Mouse (Mus musculus) ES-E14 (cell line): ENCODE measurements around the gene Cdkn2c. TPM values are rescaled to one million over a fixed set of nuclear protein-coding genes. Genes with fewer than 3 reads are reported as not detected.

Experiments
- DNase-seq: peaks from one replicate; pipeline ENCODE4 v3.0.0-alpha.2; 2013; ENCODE audit warnings: low read depth, low spot score
- H3K27ac ChIP-seq: 2 replicates; pipeline ENCODE4 v1.5.1; 2012; ENCODE audit warnings: low read depth, mild to moderate bottlenecking, low read length, moderate library complexity, mixed read lengths; ENCODE audit not compliant: poor library complexity, insufficient read depth, severe bottlenecking
- H3K36me3 ChIP-seq: 2 replicates; pipeline ENCODE4 v1.6.1; 2012; ENCODE audit warnings: mild to moderate bottlenecking, low read length, moderate library complexity, mixed read lengths; ENCODE audit not compliant: control insufficient read depth, poor library complexity, insufficient read depth, severe bottlenecking
- H3K4me1 ChIP-seq, 2 experiments: fragments of 150-350 bp in 1 of 2; sonication (generic) in 1 of 2; 2 replicates each; pipeline ENCODE4 v1.6.1; 2012; ENCODE audit warnings: low read length in 2 of 2, mild to moderate bottlenecking in 1 of 2, mixed read lengths in 1 of 2; ENCODE audit not compliant: control insufficient read depth in 2 of 2, insufficient read depth in 2 of 2, poor library complexity in 1 of 2
- H3K4me3 ChIP-seq, 2 experiments: fragments of 150-350 bp in 1 of 2; sonication (generic) in 1 of 2; 2 replicates each; pipeline ENCODE4 v1.5.1; 2012; ENCODE audit warnings: low read length in 2 of 2, low read depth in 1 of 2, mild to moderate bottlenecking in 1 of 2, mixed read lengths in 1 of 2; ENCODE audit not compliant: insufficient read depth in 1 of 2, poor library complexity in 1 of 2, severe bottlenecking in 1 of 2
- H3K9ac ChIP-seq: 2 replicates; pipeline ENCODE4 v1.6.1; 2012; ENCODE audit warnings: low read depth, mild to moderate bottlenecking, low read length, mixed read lengths; ENCODE audit not compliant: poor library complexity, insufficient read depth, severe bottlenecking
- H3K9me3 ChIP-seq: fragments of 150-350 bp; sonication (generic); 2 replicates; pipeline ENCODE4 v1.6.1; 2012; ENCODE audit warnings: low read depth, mild to moderate bottlenecking, low read length; ENCODE audit not compliant: control insufficient read depth, insufficient read depth
- CHD2 ChIP-seq: IDR thresholded peaks from 2 replicates; pipeline ENCODE4 v1.6.1; 2014; ENCODE audit warnings: mild to moderate bottlenecking, low read depth, low read length, inconsistent platforms
- HCFC1 ChIP-seq: IDR thresholded peaks from 2 replicates; pipeline ENCODE4 v1.6.1; 2012; ENCODE audit warnings: low read length, inconsistent platforms, borderline replicate concordance; ENCODE audit not compliant: insufficient read depth
- MAFK ChIP-seq: IDR thresholded peaks from 2 replicates; pipeline ENCODE4 v1.6.1; 2014; ENCODE audit warnings: mild to moderate bottlenecking, low read depth, low read length, inconsistent platforms; ENCODE audit not compliant: insufficient read depth
- ZC3H11A ChIP-seq: IDR thresholded peaks from 2 replicates; pipeline ENCODE4 v1.6.1; 2012; ENCODE audit warnings: low read depth, mild to moderate bottlenecking, inconsistent platforms, low read length, borderline replicate concordance
- ZNF384 ChIP-seq: IDR thresholded peaks from 2 replicates; pipeline ENCODE4 v1.6.1; 2012; ENCODE audit warnings: low read depth, low read length, inconsistent platforms
- in situ Hi-C, 2 experiments: fragments of 600-800 bp; cut with MboI; formaldehyde crosslinking; loops; one replicate each; pipeline ENCODE4 v1.15.1; 2025; ENCODE audit warnings: low sequenced_read_pairs in 2 of 2, inconsistent platforms in 1 of 2; ENCODE audit not compliant: unreplicated experiment in 2 of 2
- total RNA-seq: library from RNA; depleted of rRNA; stranded (reverse); fragments of 300-350 nt; gene quantifications from 2 replicates; pipeline ENCODE4 v1.2.3, GENCODE M21; 2012

Gene Cdkn2c
- total RNA-seq, 1 experiment: 1.3 TPM

GRCm38 (mm10) chr4:109641451-109641850 lies 25.5 kb downstream of the Cdkn2c start:
- in situ Hi-C loops: no loop called here
- H3K9me3 ChIP-seq: no peaks in the 10 kb centered on the region
- no peak overlapping the region for H3K9ac ChIP-seq
- no peak for TF ChIP-seq MAFK
- no peak for TF ChIP-seq ZC3H11A
- TF ChIP-seq ZNF384: no peak
- no peak for TF ChIP-seq CHD2
- TF ChIP-seq HCFC1: no peak
- H3K36me3 ChIP-seq: no peaks in the 10 kb centered on the region
- H3K4me3 ChIP-seq: no peak overlapping the region
- no peak for DNase-seq
- no peak overlapping the region for H3K27ac ChIP-seq
- no peaks in the 10 kb centered on the region for H3K4me1 ChIP-seq

GRCm38 (mm10) chr4:109640141-109640540 lies 26.8 kb downstream of the Cdkn2c start:
- Histone ChIP-seq H3K9me3 (no peaks in the 10 kb centered on the region), H3K9ac (no peak overlapping the region), H3K36me3 (no peaks in the 10 kb centered on the region), H3K4me3 (no peak overlapping the region), H3K4me1 (no peaks in the 10 kb centered on the region), H3K27ac (no peak overlapping the region)
- no peak for DNase-seq
- TF ChIP-seq HCFC1 (no peak), MAFK (no peak), ZNF384 (no peak), ZC3H11A (no peak), CHD2 (no peak)
- in situ Hi-C loops: no loop called here

- in situ Hi-C loops: loop anchor here in 1 of 2 experiments (10.0 kb wide), 1 partner anchor 145 kb away; no protein-coding TSS in a partner anchor
- Histone ChIP-seq H3K9ac (no peak overlapping the region), H3K9me3 (no peaks in the 10 kb centered on the region), H3K27ac (no peak overlapping the region), H3K4me3 (no peak overlapping the region), H3K36me3 (no peaks in the 10 kb centered on the region), H3K4me1 (no peaks in the 10 kb centered on the region)
- TF ChIP-seq HCFC1: no peak
- TF ChIP-seq CHD2: no peak
- TF ChIP-seq ZC3H11A: no peak
- no peak for TF ChIP-seq ZNF384
- no peak for DNase-seq
Measured at GRCm38 (mm10) chr4:109639356-109639755, 27.6 kb downstream of the Cdkn2c start.

GRCm38 (mm10) chr4:109634971-109635370 lies 32.0 kb downstream of the Cdkn2c start:
- Histone ChIP-seq H3K4me3 (no peak overlapping the region), H3K9me3 (no peaks in the 10 kb centered on the region), H3K27ac (no peak overlapping the region), H3K4me1 (no peaks in the 10 kb centered on the region), H3K36me3 (no peaks in the 10 kb centered on the region), H3K9ac (no peak overlapping the region)
- in situ Hi-C loops: loop anchor here in 1 of 2 experiments (10.0 kb wide), 1 partner anchor 140 kb away; no protein-coding TSS in a partner anchor
- TF ChIP-seq HCFC1: no peak
- peak; percentile 94 for TF ChIP-seq ZNF384
- TF ChIP-seq ZC3H11A: peak; percentile 81
- TF ChIP-seq MAFK: no peak
- peak; percentile 39 for DNase-seq

GRCm38 (mm10) chr4:109631029-109631428 lies 36.0 kb downstream of the Cdkn2c start:
- TF ChIP-seq HCFC1: no peak
- no peak for TF ChIP-seq ZNF384
- no peak for TF ChIP-seq CHD2
- no peak for TF ChIP-seq MAFK
- TF ChIP-seq ZC3H11A: no peak
- in situ Hi-C loops: loop anchor here in 1 of 2 experiments (10.0 kb wide), 1 partner anchor 136 kb away; no protein-coding TSS in a partner anchor
- no peak for DNase-seq
- no peaks in the 10 kb centered on the region for H3K36me3 ChIP-seq
- H3K4me3 ChIP-seq: no peak overlapping the region
- H3K9ac ChIP-seq: no peak overlapping the region
- H3K4me1 ChIP-seq: no peaks in the 10 kb centered on the region
- no peaks in the 10 kb centered on the region for H3K9me3 ChIP-seq
- H3K27ac ChIP-seq: no peak overlapping the region
